Mouse (Mus musculus) frontal cortex, adult 2 months (tissue): ENCODE data around the gene Itfg1. TPM values are rescaled to one million over a fixed set of nuclear protein-coding genes. Genes with fewer than 3 reads are reported as not detected.

Experiments
- DNase-seq, 2 experiments: peaks; one replicate each; pipeline ENCODE4 v3.0.0; 2022; ENCODE audit warnings: low spot score in 1 of 2; ENCODE audit errors: extremely low spot score in 1 of 2
- polyA plus RNA-seq: library from polyadenylated mRNA; depleted of rRNA; stranded (reverse); fragments of >200 nt; gene quantifications from 2 replicates; pipeline ENCODE4 v1.2.3, GENCODE M21; 2012; rRNA removed

The Itfg1 gene
- polyA plus RNA-seq, 1 experiment, result 83.3 TPM

DNA sequence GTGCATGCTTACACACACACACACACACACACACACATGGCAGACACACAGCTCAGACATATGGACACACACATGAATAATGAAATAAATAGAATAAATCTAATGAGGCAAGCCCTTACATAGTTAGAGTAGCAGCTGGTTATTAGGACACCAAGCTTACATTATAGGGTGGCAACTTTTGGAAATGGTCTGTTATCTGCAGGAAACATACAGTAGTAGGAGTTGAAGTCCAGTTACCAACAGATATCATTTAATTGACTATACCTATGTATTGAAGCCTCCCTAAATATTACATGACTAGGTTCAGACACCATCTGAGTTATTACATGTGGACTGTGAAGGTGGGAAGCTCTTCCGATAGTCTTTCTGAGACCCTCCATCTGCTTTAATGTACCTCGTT lies 95.7 kb downstream of the Itfg1 start:
- DNase-seq, result no peak

DNA sequence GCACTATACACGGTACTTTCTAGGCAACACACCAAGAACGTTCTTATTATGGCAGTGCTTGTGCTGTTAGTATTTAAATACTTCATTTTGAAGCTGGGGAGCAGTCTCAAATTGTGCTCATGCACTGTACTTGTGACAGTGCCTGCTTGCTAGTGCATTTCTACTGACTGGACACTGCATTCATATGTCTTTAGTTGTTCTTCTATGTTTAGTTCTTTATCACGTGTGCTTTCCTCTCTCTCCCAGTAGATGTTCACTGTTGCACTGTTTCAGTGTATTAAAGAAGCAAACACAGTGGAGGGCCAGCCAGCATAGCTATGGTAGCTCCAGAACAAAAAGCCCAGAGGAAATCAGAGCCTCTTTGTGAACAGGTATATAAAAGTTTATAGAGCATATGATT lies 110.2 kb downstream of the Itfg1 start:
- DNase-seq, result no peak

DNA sequence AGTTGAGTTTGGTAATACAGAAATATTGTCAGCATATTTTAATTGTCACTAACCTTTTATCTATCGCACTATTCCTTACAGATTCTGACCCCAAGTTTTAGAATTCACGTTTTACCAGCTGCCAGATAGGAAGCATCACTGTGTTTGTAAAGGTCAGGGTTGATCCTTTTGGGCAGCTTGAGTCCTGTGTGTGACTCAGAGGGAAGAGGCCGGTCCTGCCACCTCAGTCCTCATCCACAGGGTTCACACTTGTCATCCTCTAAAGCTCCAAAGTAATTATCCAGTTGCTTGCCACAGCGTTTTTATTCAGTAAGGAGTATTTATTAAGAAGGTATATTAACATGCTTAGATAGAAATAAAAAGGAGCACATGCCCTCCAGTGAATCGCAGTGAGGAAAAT lies 123.5 kb downstream of the Itfg1 start:
- DNase-seq, result no peak

DNA sequence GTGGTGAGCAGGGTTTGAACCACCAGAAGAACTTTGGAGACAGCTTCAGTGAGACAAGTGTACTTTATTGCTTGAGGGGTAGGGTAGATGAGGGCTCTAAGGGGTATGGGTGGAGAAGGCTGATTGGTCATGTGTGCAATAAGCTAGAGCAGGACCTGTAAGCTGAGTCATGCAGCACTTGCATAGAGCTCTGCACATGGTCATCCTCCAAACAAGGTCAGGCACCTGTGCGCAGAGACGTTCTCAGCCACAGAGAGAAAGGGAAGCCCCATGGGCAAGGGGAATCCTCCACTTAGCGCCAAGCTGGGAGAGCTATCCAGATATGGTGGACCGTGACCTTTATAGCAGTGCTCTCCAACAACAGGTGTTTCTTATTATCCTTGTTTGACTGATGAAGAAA lies 124.0 kb downstream of the Itfg1 start:
- no peak for DNase-seq

DNA sequence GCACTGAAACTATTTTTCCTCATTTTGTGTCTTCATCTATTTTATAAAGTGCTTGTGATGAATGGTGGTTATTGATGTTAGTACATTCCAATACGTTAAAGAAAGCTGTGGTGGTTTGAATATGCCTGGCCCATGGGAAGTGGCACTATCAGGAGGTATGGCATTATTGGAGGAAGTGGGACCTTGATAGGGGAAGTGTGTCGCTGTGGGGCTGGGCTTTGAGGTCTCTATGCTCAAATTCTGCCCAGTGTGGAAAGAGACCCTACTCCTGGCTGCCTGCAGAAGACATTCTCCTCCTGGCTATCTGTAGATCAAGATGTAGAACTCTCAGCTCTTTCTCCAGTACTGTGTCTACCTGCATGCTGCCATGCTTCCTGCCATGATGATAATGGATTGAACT lies 133.7 kb downstream of the Itfg1 start:
- DNase-seq, result no peak

DNA sequence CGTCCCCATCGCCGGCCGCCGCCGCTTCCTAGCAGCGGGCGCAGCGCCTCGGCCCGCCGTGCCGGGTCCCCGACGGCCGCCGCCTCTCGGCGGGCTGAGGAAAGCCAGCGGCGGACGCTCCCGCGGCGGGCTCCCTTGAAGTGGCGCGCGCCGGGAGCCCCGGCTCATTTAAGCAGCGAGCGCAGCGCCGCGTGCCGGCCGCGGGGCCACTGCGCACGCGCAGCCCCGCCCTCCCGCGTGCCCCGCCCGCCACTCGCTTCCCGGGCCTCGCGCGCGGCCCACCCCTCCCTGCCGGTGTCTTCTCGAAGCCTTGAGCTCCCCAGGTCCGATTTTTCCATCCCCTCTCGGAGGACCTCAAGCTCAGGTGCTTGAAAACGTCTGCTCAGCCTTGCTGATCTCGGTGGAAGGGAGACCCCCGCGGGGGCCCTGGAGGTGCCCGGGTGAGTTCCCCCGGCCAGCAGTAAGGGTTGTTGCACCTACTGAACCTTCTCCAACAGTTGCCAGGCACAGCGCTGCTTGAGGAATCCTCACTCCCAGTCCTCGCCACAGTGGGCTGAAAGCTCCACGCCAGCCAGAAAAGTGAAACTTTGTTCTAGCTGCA lies 139.9 kb downstream of the Itfg1 start, which contains the start of gene Neto2:
TSS of gene Neto2 (minus strand) at position 174 of the 601 bp plus-strand sequence.
- peak in 1 of 2 experiments; percentile 76 for DNase-seq

DNA sequence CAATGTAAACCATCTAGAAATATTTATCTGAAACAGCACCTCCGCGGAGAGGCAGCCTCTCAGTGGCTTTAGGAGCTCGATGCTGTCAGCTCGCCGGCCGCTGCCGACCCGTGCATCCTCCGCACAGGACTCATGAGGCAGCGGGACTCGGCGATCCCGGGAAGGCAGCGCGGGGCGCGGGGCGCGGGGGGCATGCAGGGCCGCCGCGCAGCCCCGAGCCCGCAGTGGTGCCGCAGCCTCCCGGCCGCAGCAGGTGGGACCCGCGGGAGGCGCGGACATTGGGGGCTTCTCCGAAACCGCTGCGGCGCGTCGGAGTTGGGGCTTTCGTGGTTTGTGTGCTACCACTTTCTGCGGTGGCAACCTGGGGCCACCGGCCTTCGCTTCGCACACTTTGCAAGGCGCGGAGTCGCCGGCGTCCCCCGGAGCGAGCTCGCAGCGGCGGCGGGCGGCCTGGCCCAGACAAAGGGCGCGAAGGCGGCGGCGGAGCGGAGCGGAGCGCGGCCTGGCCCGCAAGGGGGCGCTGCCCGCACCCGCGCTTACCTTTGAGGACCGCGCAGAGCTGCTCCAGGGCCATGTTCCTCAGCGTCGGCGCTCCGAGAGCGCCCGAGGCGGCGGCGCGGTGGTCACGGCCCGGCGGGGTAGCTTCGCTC lies 140.5 kb downstream of the Itfg1 start:
- DNase-seq, result peak in 1 of 2 experiments; percentile 60

DNA sequence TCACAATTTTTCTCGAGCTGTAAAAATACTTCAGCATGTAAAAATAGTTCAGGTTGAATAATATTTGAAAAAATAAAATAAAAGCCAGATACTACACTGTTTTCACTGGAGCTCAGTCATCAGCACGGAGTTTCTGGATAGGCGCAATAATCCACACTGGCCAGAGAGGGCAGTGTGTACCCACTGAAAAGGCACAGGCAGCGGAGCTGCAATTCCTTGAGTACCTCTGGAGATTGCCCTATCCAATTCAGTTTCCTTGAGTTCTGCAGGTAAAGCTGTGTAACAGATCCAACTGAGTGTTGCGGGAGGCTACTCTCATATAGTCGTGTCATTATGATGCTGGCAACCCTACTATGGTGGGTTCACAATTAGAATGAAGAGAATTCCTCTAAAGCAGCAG lies 141.7 kb downstream of the Itfg1 start:
- DNase-seq, result peak; percentile 49 to 88

Other genes starting within 250 kb of the Itfg1 start
- gene Neto2, start 140.0 kb downstream of the Itfg1 start, polyA plus RNA-seq, result 29.8 and 31.2 TPM in 2 replicates
- 27.8 and 31.5 TPM in 2 replicates for gene Phkb, start within 50 bp of the Itfg1 start, polyA plus RNA-seq